17 mouse cellular contexts compared by ENCODE assay signal in the genomic region with DNA sequence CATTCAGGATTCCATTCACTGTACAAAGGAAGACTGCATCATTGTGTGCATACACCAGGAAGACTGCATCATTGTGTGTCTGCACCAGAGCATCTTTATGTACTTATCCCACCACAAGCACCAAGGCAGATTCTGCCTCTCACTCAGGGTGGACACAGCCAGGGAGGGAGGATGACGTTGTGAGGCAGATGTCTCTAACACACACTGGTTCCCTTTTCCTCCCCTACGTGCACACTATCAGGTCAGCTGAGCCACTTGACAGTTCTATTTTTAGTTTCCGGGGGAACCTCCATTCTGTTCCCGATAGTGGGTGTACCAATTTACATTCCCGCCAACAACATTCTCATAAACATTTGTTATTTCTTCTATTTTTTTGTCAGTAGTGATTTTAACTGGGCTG.
DNase-seq lines count a peak whose midpoint lies in the region; ATAC-seq and TF ChIP-seq lines count a peak whose summit lies in the region.
"Had no signal": no experiment of that assay in that cellular context is flagged by ENCODE, and none has a peak within 500 bp of the region (broad histone marks: within the 10 kb centered on the region; RNA-seq: fewer than 3 reads in every experiment).

No protein-coding gene starts in this region.

- 0 out of 2 replicates have a peak, but pooled peaks cover 7% of the 10 kb centered on the region for H3K4me1 ChIP-seq in hindbrain, embryonic 13.5 days (replicated peaks)
- peaks cover 4% of the 10 kb centered on the region; the same call in 1 of the 2 replicates for H3K4me1 ChIP-seq in hindbrain, postnatal 0 days (ENCODE audit: insufficient read depth, low read length)
- no peaks in the 10 kb centered on the region for H3K4me1 ChIP-seq in neural tube, embryonic 12.5 days
- H3K4me1 ChIP-seq: embryonic facial prominence, embryonic 12.5 days had no signal

- H3K4me3 ChIP-seq in hindbrain, embryonic 13.5 days = no peak overlapping the region
- no peak overlapping the region for H3K4me3 ChIP-seq in hindbrain, postnatal 0 days (ENCODE audit: low read length)
- no peak overlapping the region for H3K4me3 ChIP-seq in neural tube, embryonic 12.5 days
- H3K4me3 ChIP-seq: embryonic facial prominence, embryonic 12.5 days; erythroblast, embryonic 14.5 days had no signal

- no peaks in the 10 kb centered on the region for H3K36me3 ChIP-seq in hindbrain, embryonic 13.5 days
- no peaks in the 10 kb centered on the region for H3K36me3 ChIP-seq in hindbrain, postnatal 0 days (ENCODE audit: insufficient read depth, low read length)
- H3K36me3 ChIP-seq in neural tube, embryonic 12.5 days = no peaks in the 10 kb centered on the region
- H3K36me3 ChIP-seq: embryonic facial prominence, embryonic 12.5 days had no signal

- DNase-seq in hindbrain, postnatal 0 days (ENCODE audit: low spot score) = no peak
- DNase-seq in neural tube, embryonic 10.5 days (ENCODE audit: extremely low spot score, low spot score) = no peak
- DNase-seq in lung, adult 18-20 months = no peak
- DNase-seq in adrenal gland, adult 2 months = no peak
- DNase-seq: cerebellum, adult 9-11 months; gastrocnemius, postnatal 36 days; kidney, adult 8-10 months; kidney, postnatal 14 days; thymus, adult 2 months had no signal

- H3K9ac ChIP-seq in hindbrain, embryonic 13.5 days = no peak overlapping the region
- H3K9ac ChIP-seq in hindbrain, postnatal 0 days (replicated peaks; ENCODE audit: low read length) = no peak overlapping the region
- no peak overlapping the region for H3K9ac ChIP-seq in neural tube, embryonic 12.5 days
- H3K9ac ChIP-seq: embryonic facial prominence, embryonic 12.5 days; liver, embryonic 14.5 days had no signal

- no peak for TF ChIP-seq CTCF in hindbrain, postnatal 0 days (IDR thresholded peaks at IDR 0.05; ENCODE audit: low read depth)

- H3K9me3 ChIP-seq in hindbrain, embryonic 13.5 days = no peaks in the 10 kb centered on the region
- H3K9me3 ChIP-seq in hindbrain, postnatal 0 days (ENCODE audit: low read length) = no peaks in the 10 kb centered on the region
- no peaks in the 10 kb centered on the region for H3K9me3 ChIP-seq in neural tube, embryonic 12.5 days
- H3K9me3 ChIP-seq: embryonic facial prominence, embryonic 12.5 days had no signal

- ATAC-seq in hindbrain, embryonic 13.5 days (ENCODE audit: low FRiP score) = 0 out of 2 replicates have a peak, but pooled peaks have one; percentile 13
- ATAC-seq in hindbrain, postnatal 0 days = no peak
- ATAC-seq in neural tube, embryonic 12.5 days (ENCODE audit: low FRiP score, low read depth) = 0 out of 2 replicates have a peak, but pooled peaks have one; percentile 48
- ATAC-seq in hematopoietic stem cell, adult 5-6 weeks (replicated peaks in 1 of 2; ENCODE audit: insufficient read depth in 1 of 2, low FRiP score in 2 of 2, low TSS enrichment in 1 of 2, low read depth in 1 of 2, poor library complexity in 2 of 2, severe bottlenecking in 2 of 2) = peak; percentile 89
- ATAC-seq: forebrain, embryonic 14.5 days had no signal

- no peak overlapping the region for H3K4me2 ChIP-seq in hindbrain, embryonic 13.5 days
- no peak overlapping the region for H3K4me2 ChIP-seq in hindbrain, postnatal 0 days (ENCODE audit: low read depth, low read length)
- H3K4me2 ChIP-seq in neural tube, embryonic 12.5 days (replicated peaks) = no peak overlapping the region
- H3K4me2 ChIP-seq: embryonic facial prominence, embryonic 12.5 days had no signal

- peak overlapping the region; percentile 9; the same call in 1 of the 2 replicates for H3K27ac ChIP-seq in hindbrain, embryonic 13.5 days
- no peak overlapping the region for H3K27ac ChIP-seq in hindbrain, postnatal 0 days
- no peak overlapping the region for H3K27ac ChIP-seq in neural tube, embryonic 12.5 days
- H3K27ac ChIP-seq: embryonic facial prominence, embryonic 12.5 days; liver, embryonic 14.5 days; macrophage had no signal

- WGBS in hindbrain, embryonic 13.5 days = 58% methylated on average over 5 of the region's 5 CpGs
- WGBS in hindbrain, postnatal 0 days = 60% methylated on average over 5 of the region's 5 CpGs
- WGBS in neural tube, embryonic 12.5 days = 66% methylated on average over 5 of the region's 5 CpGs

- H3K27me3 ChIP-seq in hindbrain, embryonic 13.5 days = no peaks in the 10 kb centered on the region
- no peaks in the 10 kb centered on the region for H3K27me3 ChIP-seq in hindbrain, postnatal 0 days (ENCODE audit: insufficient read depth, low read length)
- no peaks in the 10 kb centered on the region for H3K27me3 ChIP-seq in neural tube, embryonic 12.5 days (replicated peaks)
- H3K27me3 ChIP-seq: embryonic facial prominence, embryonic 12.5 days had no signal
